Mouse (Mus musculus) layer of hippocampus, adult 18-20 months (tissue): Measurements from ENCODE around the gene 4930469K13Rik. TPM values are rescaled to one million over a fixed set of nuclear protein-coding genes. Genes with fewer than 3 reads are reported as not detected.

ENCODE experiments used
- DNase-seq, 2 experiments: peaks; one replicate each; pipeline ENCODE4 v3.0.0; 2022; ENCODE audit warnings: low spot score in 2 of 2
- total RNA-seq, 2 experiments: library from RNA; stranded (reverse); gene quantifications; 2 replicates each; pipeline ENCODE4 v1.2.3; 2021

The 4930469K13Rik gene
- total RNA-seq, 2 experiments from 2014 or later: not detected

GRCm38 (mm10) chr11:34079542-34080464 is 18.6 kb downstream of the 4930469K13Rik start:
- DNase-seq: no peak

GRCm38 (mm10) chr11:34078581-34078980 is 19.8 kb downstream of the 4930469K13Rik start:
- no peak for DNase-seq

- no peak for DNase-seq
These were observed 20.5 kb downstream of the 4930469K13Rik start for GRCm38 (mm10) chr11:34077870-34078269.

GRCm38 (mm10) chr11:34073776-34074175 is 24.6 kb downstream of the 4930469K13Rik start:
- DNase-seq: peak in 1 of 2 experiments; percentile 39

GRCm38 (mm10) chr11:34072309-34072708 is 26.0 kb downstream of the 4930469K13Rik start:
- no peak for DNase-seq

GRCm38 (mm10) chr11:34070596-34070995 is 27.8 kb downstream of the 4930469K13Rik start:
- DNase-seq: no peak

- no peak for DNase-seq
These were observed 34.5 kb downstream of the 4930469K13Rik start for GRCm38 (mm10) chr11:34063702-34064485.

GRCm38 (mm10) chr11:34063257-34063656 is 35.1 kb downstream of the 4930469K13Rik start:
- DNase-seq: no peak

- no peak for DNase-seq
These were observed 36.6 kb downstream of the 4930469K13Rik start for GRCm38 (mm10) chr11:34061740-34062139.

GRCm38 (mm10) chr11:34058960-34059359 is 39.4 kb downstream of the 4930469K13Rik start:
- no peak for DNase-seq

- no peak for DNase-seq
These were observed 40.0 kb downstream of the 4930469K13Rik start for GRCm38 (mm10) chr11:34058332-34058731.

GRCm38 (mm10) chr11:34056715-34057114 is 41.6 kb downstream of the 4930469K13Rik start:
- no peak for DNase-seq

GRCm38 (mm10) chr11:34054031-34054727 is 44.2 kb downstream of the 4930469K13Rik start:
- DNase-seq: peak; percentile 25 to 27

GRCm38 (mm10) chr11:34053031-34053818 is 45.1 kb downstream of the 4930469K13Rik start:
- no peak for DNase-seq

- DNase-seq: no peak
These were observed 47.7 kb downstream of the 4930469K13Rik start for GRCm38 (mm10) chr11:34050643-34051042.

- no peak for DNase-seq
These were observed 48.3 kb downstream of the 4930469K13Rik start for GRCm38 (mm10) chr11:34050063-34050462.

- no peak for DNase-seq
These were observed 49.3 kb downstream of the 4930469K13Rik start for GRCm38 (mm10) chr11:34049125-34049379.

GRCm38 (mm10) chr11:34048375-34049124 is 49.8 kb downstream of the 4930469K13Rik start:
- DNase-seq: no peak

- DNase-seq: no peak
These were observed 50.8 kb downstream of the 4930469K13Rik start for GRCm38 (mm10) chr11:34047542-34047937.
